Mouse (Mus musculus) myocyte (in vitro differentiated cells): ENCODE results near the gene Lrp5.

Source experiments
- MAX ChIP-seq: IDR thresholded peaks from one replicate; pipeline ENCODE4 v1.6.1; 2011; ENCODE audit warnings: low read depth, mild to moderate bottlenecking, control low read depth
- USF1 ChIP-seq: IDR thresholded peaks from one replicate; pipeline ENCODE4 v1.6.1; 2011; ENCODE audit warnings: low read depth, mild to moderate bottlenecking, control low read depth, moderate library complexity

- TF ChIP-seq USF1 (no peak), MAX (no peak)
Measured at GRCm38 (mm10) chr19:3699508-3700438, 13.4 kb upstream of the Lrp5 start.
